Mouse (Mus musculus) myocyte (in vitro differentiated cells): ENCODE data around the gene Spock1. TPM values are rescaled to one million over a fixed set of nuclear protein-coding genes. Genes with fewer than 3 reads are reported as not detected.

Experiments used
- H3K27me3 ChIP-seq: one replicate; pipeline ENCODE4 v1.6.1; 2011; ENCODE audit not compliant: control insufficient read depth, insufficient read depth, insufficient read length
- H3K36me3 ChIP-seq: one replicate; pipeline ENCODE4 v1.6.1; 2011; ENCODE audit not compliant: control insufficient read depth, insufficient read depth
- H3K4me2 ChIP-seq: one replicate; pipeline ENCODE4 v1.6.1; 2011; ENCODE audit warnings: low read depth, control low read depth
- H3K4me3 ChIP-seq: one replicate; pipeline ENCODE4 v1.5.1; 2011; ENCODE audit warnings: mild to moderate bottlenecking, control low read depth, moderate library complexity
- H3K79me2 ChIP-seq: one replicate; pipeline ENCODE4 v1.6.1; 2011; ENCODE audit not compliant: control insufficient read depth, insufficient read depth
- H3ac ChIP-seq: one replicate; pipeline ENCODE4 v1.6.1; 2011; ENCODE audit not compliant: control insufficient read depth, insufficient read length
- CEBPB ChIP-seq: IDR thresholded peaks from 2 replicates; pipeline ENCODE4 v1.6.1; 2011; ENCODE audit warnings: mild to moderate bottlenecking, moderate library complexity; ENCODE audit not compliant: poor library complexity, insufficient read depth, severe bottlenecking
- E2F4 ChIP-seq: IDR thresholded peaks from one replicate; pipeline ENCODE4 v1.6.1; 2011; ENCODE audit warnings: mild to moderate bottlenecking, control low read depth, moderate library complexity; ENCODE audit not compliant: insufficient read depth
- MAX ChIP-seq: IDR thresholded peaks from one replicate; pipeline ENCODE4 v1.6.1; 2011; ENCODE audit warnings: low read depth, mild to moderate bottlenecking, control low read depth
- MYOD1 ChIP-seq, 3 experiments: IDR thresholded peaks; one replicate each; pipeline ENCODE4 v1.6.1; 2011; ENCODE audit warnings: control low read depth in 2 of 3, low read depth in 2 of 3, mild to moderate bottlenecking in 2 of 3, moderate library complexity in 1 of 3; ENCODE audit not compliant: insufficient read length in 2 of 3, control insufficient read depth in 1 of 3
- MYOG ChIP-seq, 3 experiments: IDR thresholded peaks; one replicate each; pipeline ENCODE4 v1.6.1; 2011; ENCODE audit warnings: control low read depth in 2 of 3, low read depth in 2 of 3, mild to moderate bottlenecking in 2 of 3; ENCODE audit not compliant: insufficient read length in 2 of 3, control insufficient read depth in 1 of 3, insufficient read depth in 1 of 3
- POLR2A ChIP-seq: IDR thresholded peaks from one replicate; pipeline ENCODE4 v1.6.1; 2011; ENCODE audit warnings: low read depth, mild to moderate bottlenecking, control low read depth, moderate library complexity; ENCODE audit not compliant: insufficient read length
- POLR2AphosphoS2 ChIP-seq: IDR thresholded peaks from one replicate; pipeline ENCODE4 v1.6.1; 2011; ENCODE audit warnings: low read depth, control low read depth; ENCODE audit not compliant: insufficient read length
- REST ChIP-seq: IDR thresholded peaks from one replicate; pipeline ENCODE4 v1.6.1; 2011; ENCODE audit warnings: mild to moderate bottlenecking, control low read depth, moderate library complexity; ENCODE audit not compliant: insufficient read depth, insufficient read length
- SRF ChIP-seq: IDR thresholded peaks from one replicate; pipeline ENCODE4 v1.6.1; 2011; ENCODE audit warnings: low read depth; ENCODE audit not compliant: control insufficient read depth, insufficient read length
- TCF12 ChIP-seq: IDR thresholded peaks from one replicate; pipeline ENCODE4 v1.6.1; 2011; ENCODE audit warnings: mild to moderate bottlenecking, control low read depth; ENCODE audit not compliant: poor library complexity, insufficient read depth, severe bottlenecking
- TCF3 ChIP-seq: IDR thresholded peaks from one replicate; pipeline ENCODE4 v1.6.1; 2011; ENCODE audit warnings: low read depth, control low read depth; ENCODE audit not compliant: insufficient read length
- USF1 ChIP-seq: IDR thresholded peaks from one replicate; pipeline ENCODE4 v1.6.1; 2011; ENCODE audit warnings: low read depth, mild to moderate bottlenecking, control low read depth, moderate library complexity
- polyA plus RNA-seq: library from polyadenylated mRNA; unstranded; fragments of >200 nt; fragmentation: generic; extraction: Trizol; gene quantifications from one replicate; pipeline ENCODE4 v1.2.1, GENCODE M21; 2012; ENCODE audit warnings: missing spikeins

Gene Spock1
- polyA plus RNA-seq, 1 experiment = 0.19 TPM

DNA sequence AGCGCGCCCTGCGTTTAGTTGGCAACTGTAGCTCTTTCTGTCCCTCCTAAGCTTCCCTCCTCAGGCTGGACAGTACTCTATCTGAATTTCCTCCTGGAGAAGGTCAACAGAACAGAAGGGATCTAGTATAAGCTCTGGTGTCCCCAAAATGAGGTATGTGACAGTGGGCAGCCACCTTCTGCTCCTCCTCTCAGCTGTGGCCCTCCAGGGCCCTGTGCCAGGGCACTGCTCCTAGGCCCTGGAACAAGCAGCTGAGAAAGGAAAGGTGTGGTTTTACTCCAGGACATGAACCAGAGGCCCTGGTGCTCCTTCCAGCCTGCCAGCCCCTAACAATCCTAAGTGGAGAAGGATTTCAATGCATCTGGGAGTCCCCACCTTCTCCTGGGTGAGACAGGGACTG lies 51.1 kb downstream of the Spock1 start:
- Histone ChIP-seq H3K4me3 (no peak overlapping the region), H3K36me3 (no peaks in the 10 kb centered on the region), H3K4me2 (no peak overlapping the region), H3K79me2 (no peaks in the 10 kb centered on the region), H3ac (no peak overlapping the region), H3K27me3 (no peaks in the 10 kb centered on the region)
- no peak for TF ChIP-seq MYOD1 (IDR thresholded peaks at IDR 0.05; ENCODE audit: control insufficient read depth in 1 of 3, insufficient read length in 2 of 3, low read depth in 2 of 3)
- no peak for TF ChIP-seq TCF12
- TF ChIP-seq E2F4 = no peak
- TF ChIP-seq REST = no peak
- no peak for TF ChIP-seq POLR2AphosphoS2

DNA sequence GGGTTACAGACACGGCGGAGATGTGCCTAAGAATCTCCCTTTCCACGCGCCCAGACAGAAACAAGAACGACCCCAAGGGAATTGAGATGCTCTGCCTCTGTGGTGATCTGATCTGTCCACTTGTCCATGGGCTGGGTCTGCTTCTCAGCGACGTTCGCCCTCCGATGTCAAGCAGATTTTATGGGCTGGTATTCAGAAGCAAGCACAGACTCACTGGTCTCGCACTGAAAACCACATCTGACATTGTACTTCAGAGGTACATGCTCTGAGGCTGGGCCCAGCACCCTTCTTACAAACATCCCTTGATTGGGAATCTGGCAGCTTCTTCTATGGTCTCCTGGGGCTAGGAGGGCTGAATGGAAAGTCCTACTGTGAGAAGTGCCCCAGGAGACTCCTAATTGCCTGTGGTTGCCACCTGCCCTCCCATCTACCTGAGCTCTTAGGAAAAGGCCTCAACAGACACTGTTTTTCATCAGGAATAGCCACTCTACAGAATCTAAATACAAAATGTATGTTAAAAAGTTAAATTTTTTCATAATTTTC lies 51.8 kb downstream of the Spock1 start:
- no peak overlapping the region for H3ac ChIP-seq

DNA sequence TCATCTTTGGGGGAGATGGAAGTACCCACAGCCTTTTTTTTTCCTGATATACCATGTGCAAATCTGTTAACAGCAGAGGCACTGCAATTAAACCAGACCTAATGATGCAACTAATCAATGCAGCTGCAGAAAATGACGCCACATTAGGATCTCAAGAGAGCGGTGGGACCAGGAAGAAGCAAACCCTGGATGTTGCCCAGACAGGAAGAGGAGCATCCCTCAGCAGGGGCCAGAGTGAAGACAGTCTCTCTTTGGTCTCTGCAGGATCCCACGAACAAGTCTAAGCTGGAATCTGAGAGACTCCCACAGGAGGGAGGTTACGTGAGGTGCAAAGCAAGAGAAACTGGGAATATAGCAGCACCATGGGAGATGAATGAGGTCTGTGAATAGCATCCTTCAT lies 52.4 kb downstream of the Spock1 start:
- no peak overlapping the region for H3K4me2 ChIP-seq
- no peaks in the 10 kb centered on the region for H3K27me3 ChIP-seq
- H3K36me3 ChIP-seq = no peaks in the 10 kb centered on the region
- H3K79me2 ChIP-seq = no peaks in the 10 kb centered on the region
- no peak for TF ChIP-seq MYOD1 (IDR thresholded peaks at IDR 0.05; ENCODE audit: control insufficient read depth in 1 of 3, insufficient read length in 2 of 3, low read depth in 2 of 3)
- no peak for TF ChIP-seq TCF3
- TF ChIP-seq POLR2A = no peak
- TF ChIP-seq POLR2AphosphoS2 = no peak
- no peak for TF ChIP-seq USF1
- TF ChIP-seq E2F4 = no peak
- no peak for TF ChIP-seq REST
- TF ChIP-seq MAX = no peak
- TF ChIP-seq TCF12 = no peak
- no peak for TF ChIP-seq CEBPB
- no peak for TF ChIP-seq SRF
- TF ChIP-seq MYOG (IDR thresholded peaks at IDR 0.05; ENCODE audit: control insufficient read depth in 1 of 3, insufficient read depth in 1 of 3, insufficient read length in 2 of 3, low read depth in 2 of 3) = no peak
- H3ac ChIP-seq = no peak overlapping the region
- H3K4me3 ChIP-seq = no peak overlapping the region

More for the DNA sequence above, 51.8 kb downstream of the Spock1 start:
- Histone ChIP-seq H3K79me2 (no peaks in the 10 kb centered on the region), H3K4me3 (no peak overlapping the region), H3K27me3 (no peaks in the 10 kb centered on the region), H3K4me2 (no peak overlapping the region), H3K36me3 (no peaks in the 10 kb centered on the region)
- no peak for TF ChIP-seq CEBPB
- TF ChIP-seq SRF = no peak
- no peak for TF ChIP-seq E2F4
- no peak for TF ChIP-seq REST
- TF ChIP-seq USF1 = no peak
- no peak for TF ChIP-seq TCF12
- no peak for TF ChIP-seq POLR2A
- no peak for TF ChIP-seq MYOD1 (IDR thresholded peaks at IDR 0.05; ENCODE audit: control insufficient read depth in 1 of 3, insufficient read length in 2 of 3, low read depth in 2 of 3)
- TF ChIP-seq MAX = no peak
- no peak for TF ChIP-seq MYOG (IDR thresholded peaks at IDR 0.05; ENCODE audit: control insufficient read depth in 1 of 3, insufficient read depth in 1 of 3, insufficient read length in 2 of 3, low read depth in 2 of 3)

DNA sequence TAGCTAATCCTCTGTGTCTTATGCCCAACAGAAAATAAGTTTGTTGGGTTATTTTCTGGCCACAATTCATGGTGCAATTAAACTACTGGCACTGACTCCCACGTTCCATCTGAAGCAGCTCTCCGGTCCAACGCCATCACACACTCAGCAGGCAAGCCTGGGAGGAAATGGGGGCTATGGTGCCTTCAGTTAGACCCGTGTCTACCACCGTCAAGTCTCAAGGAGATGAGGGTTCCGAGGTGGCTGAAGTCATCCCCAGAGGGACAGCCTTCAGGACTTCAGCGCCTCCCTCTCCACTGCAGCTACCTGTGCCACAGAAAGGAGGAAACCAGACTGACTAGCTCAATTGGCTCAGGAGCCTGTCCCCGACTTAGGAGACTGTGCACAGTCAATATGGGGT lies 53.7 kb downstream of the Spock1 start:
- no peaks in the 10 kb centered on the region for H3K36me3 ChIP-seq
- no peak overlapping the region for H3K4me3 ChIP-seq

DNA sequence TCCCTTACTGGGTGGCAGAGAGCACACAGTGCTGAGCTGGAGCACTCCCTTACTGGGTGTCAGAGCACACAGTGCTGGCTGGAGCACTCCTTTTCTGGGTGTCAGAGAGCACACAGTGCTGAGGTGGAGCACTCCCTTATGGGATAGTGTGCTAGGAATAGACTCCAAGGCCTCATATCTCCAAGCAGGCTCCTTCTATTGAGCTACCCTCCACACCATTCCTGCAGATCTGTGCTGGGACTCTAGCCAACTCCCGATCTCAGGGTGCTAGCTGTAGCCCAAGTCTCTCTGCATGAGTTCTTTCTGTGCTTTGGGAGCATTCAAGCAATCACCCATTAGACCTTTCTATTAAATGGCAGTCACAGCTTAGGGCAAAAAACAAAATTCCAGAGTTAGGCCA lies 54.5 kb downstream of the Spock1 start:
- Histone ChIP-seq H3K4me3 (no peak overlapping the region), H3K4me2 (no peak overlapping the region), H3K27me3 (no peaks in the 10 kb centered on the region), H3K36me3 (no peaks in the 10 kb centered on the region), H3K79me2 (no peaks in the 10 kb centered on the region), H3ac (no peak overlapping the region)
- no peak for TF ChIP-seq MYOG (IDR thresholded peaks at IDR 0.05; ENCODE audit: control insufficient read depth in 1 of 3, insufficient read depth in 1 of 3, insufficient read length in 2 of 3, low read depth in 2 of 3)
- no peak for TF ChIP-seq MAX
- no peak for TF ChIP-seq TCF3
- TF ChIP-seq POLR2AphosphoS2 = no peak
- TF ChIP-seq SRF = no peak
- no peak for TF ChIP-seq POLR2A
- no peak for TF ChIP-seq CEBPB
- TF ChIP-seq MYOD1 (IDR thresholded peaks at IDR 0.05; ENCODE audit: control insufficient read depth in 1 of 3, insufficient read length in 2 of 3, low read depth in 2 of 3) = no peak
- TF ChIP-seq TCF12 = no peak
- TF ChIP-seq REST = no peak
- no peak for TF ChIP-seq USF1
- TF ChIP-seq E2F4 = no peak

More for the DNA sequence above, 53.7 kb downstream of the Spock1 start:
- no peak for TF ChIP-seq REST
- H3K79me2 ChIP-seq = no peaks in the 10 kb centered on the region
- no peak overlapping the region for H3ac ChIP-seq
- H3K4me2 ChIP-seq = no peak overlapping the region
- H3K27me3 ChIP-seq = no peaks in the 10 kb centered on the region
